Mouse (Mus musculus) stomach, postnatal 0 days (tissue): ENCODE data around the gene 1700003E16Rik.

Experiments used
- CTCF ChIP-seq: IDR thresholded peaks from 2 replicates; pipeline ENCODE4 v1.5.1; 2016; ENCODE audit warnings: antibody characterized with exemption, low read depth, mild to moderate bottlenecking, moderate library complexity
- EP300 ChIP-seq: optimal IDR thresholded peaks from 2 replicates; pipeline ENCODE3; 2016; ENCODE audit warnings: antibody characterized with exemption

- TF ChIP-seq CTCF, result peak; percentile 56
- no peak for TF ChIP-seq EP300
Observed at GRCm38 (mm10) chr6:83127419-83127818, 28.8 kb upstream of the 1700003E16Rik start.
